Mouse (Mus musculus): ENCODE results near the gene Gpc6. TPM values are rescaled to one million over a fixed set of nuclear protein-coding genes. Genes with fewer than 3 reads are reported as not detected.

Gene Gpc6
- polyA plus RNA-seq, 1 experiment from 2014 or later: 14.5 TPM

- Histone ChIP-seq H3K27ac (replicated peaks in 1 of 2; ENCODE audit: control insufficient read depth in 1 of 2, insufficient read depth in 1 of 2, low read depth in 2 of 2, low read length in 2 of 2) (peak overlapping the region; percentile 9 to 35; a peak in 2 of 4 replicates), H3K4me1 (ENCODE audit: control insufficient read depth in 2 of 2, insufficient read depth in 2 of 2, low read length in 2 of 2) (peaks cover 2 to 15% of the 10 kb centered on the region in 2 experiments; a peak in 3 of 4 replicates), H3K36me3 (ENCODE audit: control insufficient read depth, insufficient read depth, low read length) (no peaks in the 10 kb centered on the region), H3K9me3 (ENCODE audit: control insufficient read depth, low read length) (no peaks in the 10 kb centered on the region), H3K27me3 (ENCODE audit: control insufficient read depth, insufficient read depth, low read length) (no peaks in the 10 kb centered on the region), H3K9ac (ENCODE audit: low read length) (no peak overlapping the region), H3K4me3 (ENCODE audit: control insufficient read depth in 1 of 2, insufficient read depth in 1 of 2, low read depth in 1 of 2, low read length in 2 of 2) (no peak overlapping the region), H3K4me2 (ENCODE audit: low read length) (0 out of 2 replicates have a peak overlapping the region, but pooled peaks have one; percentile 16)
- peak; percentile 64; the same call in 1 of the 2 replicates for ATAC-seq (ENCODE audit: insufficient number of reproducible peaks, insufficient read depth, low FRiP score, low read depth)
- WGBS: 17% methylated on average over 5 of the region's 5 CpGs
Measured at GRCm38 (mm10) chr14:117681321-117681921, 756.3 kb downstream of the Gpc6 start.

- H3K27me3 ChIP-seq (ENCODE audit: control insufficient read depth, insufficient read depth, low read length): no peaks in the 10 kb centered on the region
- peaks cover 2 to 15% of the 10 kb centered on the region in 2 experiments; a peak in 3 of 4 replicates for H3K4me1 ChIP-seq (ENCODE audit: control insufficient read depth in 2 of 2, insufficient read depth in 2 of 2, low read length in 2 of 2)
- H3K27ac ChIP-seq (replicated peaks in 1 of 2; ENCODE audit: control insufficient read depth in 1 of 2, insufficient read depth in 1 of 2, low read depth in 2 of 2, low read length in 2 of 2): no peak overlapping the region
- 89% methylated on average over 4 of the region's 4 CpGs for WGBS
- H3K4me2 ChIP-seq (ENCODE audit: low read length): no peak overlapping the region
- ATAC-seq (ENCODE audit: insufficient number of reproducible peaks, insufficient read depth, low FRiP score, low read depth): no peak
- no peaks in the 10 kb centered on the region for H3K9me3 ChIP-seq (ENCODE audit: control insufficient read depth, low read length)
- no peaks in the 10 kb centered on the region for H3K36me3 ChIP-seq (ENCODE audit: control insufficient read depth, insufficient read depth, low read length)
- no peak overlapping the region for H3K4me3 ChIP-seq (ENCODE audit: control insufficient read depth in 1 of 2, insufficient read depth in 1 of 2, low read depth in 1 of 2, low read length in 2 of 2)
- no peak overlapping the region for H3K9ac ChIP-seq (ENCODE audit: low read length)
Measured at GRCm38 (mm10) chr14:117683149-117683548, 758.0 kb downstream of the Gpc6 start.

- Histone ChIP-seq H3K27me3 (ENCODE audit: control insufficient read depth, insufficient read depth, low read length) (no peaks in the 10 kb centered on the region), H3K4me1 (ENCODE audit: control insufficient read depth in 2 of 2, insufficient read depth in 2 of 2, low read length in 2 of 2) (no peaks in the 10 kb centered on the region), H3K27ac (replicated peaks in 1 of 2; ENCODE audit: control insufficient read depth in 1 of 2, insufficient read depth in 1 of 2, low read depth in 2 of 2, low read length in 2 of 2) (no peak overlapping the region), H3K9ac (ENCODE audit: low read length) (no peak overlapping the region), H3K36me3 (ENCODE audit: control insufficient read depth, insufficient read depth, low read length) (no peaks in the 10 kb centered on the region), H3K9me3 (ENCODE audit: control insufficient read depth, low read length) (no peaks in the 10 kb centered on the region), H3K4me3 (ENCODE audit: control insufficient read depth in 1 of 2, insufficient read depth in 1 of 2, low read depth in 1 of 2, low read length in 2 of 2) (no peak overlapping the region), H3K4me2 (ENCODE audit: low read length) (no peak overlapping the region)
- WGBS: 85% methylated on average over 6 of the region's 6 CpGs
- ATAC-seq (ENCODE audit: insufficient number of reproducible peaks, insufficient read depth, low FRiP score, low read depth): no peak
Measured at GRCm38 (mm10) chr14:117689848-117690247, 764.7 kb downstream of the Gpc6 start.

- no peak overlapping the region for H3K4me3 ChIP-seq (ENCODE audit: control insufficient read depth in 1 of 2, insufficient read depth in 1 of 2, low read depth in 1 of 2, low read length in 2 of 2)
- 79% methylated on average over 8 of the region's 8 CpGs for WGBS
- no peaks in the 10 kb centered on the region for H3K27me3 ChIP-seq (ENCODE audit: control insufficient read depth, insufficient read depth, low read length)
- no peak overlapping the region for H3K9ac ChIP-seq (ENCODE audit: low read length)
- H3K4me1 ChIP-seq (ENCODE audit: control insufficient read depth in 2 of 2, insufficient read depth in 2 of 2, low read length in 2 of 2): no peaks in the 10 kb centered on the region
- no peaks in the 10 kb centered on the region for H3K9me3 ChIP-seq (ENCODE audit: control insufficient read depth, low read length)
- no peak overlapping the region for H3K27ac ChIP-seq (replicated peaks in 1 of 2; ENCODE audit: control insufficient read depth in 1 of 2, insufficient read depth in 1 of 2, low read depth in 2 of 2, low read length in 2 of 2)
- H3K4me2 ChIP-seq (ENCODE audit: low read length): no peak overlapping the region
- no peak for ATAC-seq (ENCODE audit: insufficient number of reproducible peaks, insufficient read depth, low FRiP score, low read depth)
- no peaks in the 10 kb centered on the region for H3K36me3 ChIP-seq (ENCODE audit: control insufficient read depth, insufficient read depth, low read length)
Measured at GRCm38 (mm10) chr14:117695565-117695964, 770.5 kb downstream of the Gpc6 start.

GRCm38 (mm10) chr14:117700670-117701280 is 775.7 kb downstream of the Gpc6 start:
- Histone ChIP-seq H3K27ac (replicated peaks in 1 of 2; ENCODE audit: control insufficient read depth in 1 of 2, insufficient read depth in 1 of 2, low read depth in 2 of 2, low read length in 2 of 2) (no peak overlapping the region), H3K4me2 (ENCODE audit: low read length) (no peak overlapping the region), H3K4me1 (ENCODE audit: control insufficient read depth in 2 of 2, insufficient read depth in 2 of 2, low read length in 2 of 2) (no peaks in the 10 kb centered on the region), H3K9ac (ENCODE audit: low read length) (no peak overlapping the region), H3K36me3 (ENCODE audit: control insufficient read depth, insufficient read depth, low read length) (no peaks in the 10 kb centered on the region), H3K4me3 (ENCODE audit: control insufficient read depth in 1 of 2, insufficient read depth in 1 of 2, low read depth in 1 of 2, low read length in 2 of 2) (no peak overlapping the region), H3K9me3 (ENCODE audit: control insufficient read depth, low read length) (no peaks in the 10 kb centered on the region), H3K27me3 (ENCODE audit: control insufficient read depth, insufficient read depth, low read length) (no peaks in the 10 kb centered on the region)
- WGBS: 84% methylated on average over 10 of the region's 10 CpGs
- ATAC-seq (ENCODE audit: insufficient number of reproducible peaks, insufficient read depth, low FRiP score, low read depth): no peak

- Histone ChIP-seq H3K9me3 (ENCODE audit: control insufficient read depth, low read length) (no peaks in the 10 kb centered on the region), H3K27me3 (ENCODE audit: control insufficient read depth, insufficient read depth, low read length) (no peaks in the 10 kb centered on the region), H3K36me3 (ENCODE audit: control insufficient read depth, insufficient read depth, low read length) (no peaks in the 10 kb centered on the region), H3K4me3 (ENCODE audit: control insufficient read depth in 1 of 2, insufficient read depth in 1 of 2, low read depth in 1 of 2, low read length in 2 of 2) (no peak overlapping the region), H3K9ac (ENCODE audit: low read length) (no peak overlapping the region), H3K4me1 (ENCODE audit: control insufficient read depth in 2 of 2, insufficient read depth in 2 of 2, low read length in 2 of 2) (peaks cover 4% of the 10 kb centered on the region in 2 experiments; a peak in 2 of 4 replicates), H3K4me2 (ENCODE audit: low read length) (no peak overlapping the region), H3K27ac (replicated peaks in 1 of 2; ENCODE audit: control insufficient read depth in 1 of 2, insufficient read depth in 1 of 2, low read depth in 2 of 2, low read length in 2 of 2) (no peak overlapping the region)
- 69% methylated on average over 3 of the region's 3 CpGs for WGBS
- no peak for ATAC-seq (ENCODE audit: insufficient number of reproducible peaks, insufficient read depth, low FRiP score, low read depth)
Measured at GRCm38 (mm10) chr14:117708817-117709216, 783.7 kb downstream of the Gpc6 start.

- ATAC-seq (ENCODE audit: insufficient number of reproducible peaks, insufficient read depth, low FRiP score, low read depth): peak; percentile 87
- Histone ChIP-seq H3K36me3 (ENCODE audit: control insufficient read depth, insufficient read depth, low read length) (no peaks in the 10 kb centered on the region), H3K27me3 (ENCODE audit: control insufficient read depth, insufficient read depth, low read length) (no peaks in the 10 kb centered on the region), H3K9ac (ENCODE audit: low read length) (no peak overlapping the region), H3K4me3 (ENCODE audit: control insufficient read depth in 1 of 2, insufficient read depth in 1 of 2, low read depth in 1 of 2, low read length in 2 of 2) (no peak overlapping the region), H3K4me2 (ENCODE audit: low read length) (no peak overlapping the region), H3K4me1 (ENCODE audit: control insufficient read depth in 2 of 2, insufficient read depth in 2 of 2, low read length in 2 of 2) (peaks cover 4 to 6% of the 10 kb centered on the region in 2 experiments; a peak in 2 of 4 replicates), H3K27ac (replicated peaks in 1 of 2; ENCODE audit: control insufficient read depth in 1 of 2, insufficient read depth in 1 of 2, low read depth in 2 of 2, low read length in 2 of 2) (peak overlapping the region in 1 of 2 experiments; percentile 22; a peak in 1 of 4 replicates), H3K9me3 (ENCODE audit: control insufficient read depth, low read length) (no peaks in the 10 kb centered on the region)
- WGBS: 53% methylated on average over 10 of the region's 10 CpGs
Measured at GRCm38 (mm10) chr14:117710463-117710911, 785.4 kb downstream of the Gpc6 start.

All from heart, embryonic 14.5 days (tissue).